Mouse (Mus musculus) midbrain, embryonic 15.5 days (tissue): ENCODE data around the gene Erap1. TPM values are rescaled to one million over a fixed set of nuclear protein-coding genes. Genes with fewer than 3 reads are reported as not detected.
"Not testable (repeated sequence)": the region's sequence is repeated elsewhere in the genome, so short reads cannot be mapped to it uniquely, and the experiment has no call there.

Source experiments
- ATAC-seq: fragments of 200-750 bp; cut with Nextera tagmentation; replicated peaks from 2 replicates; pipeline ENCODE4 v1.8.0; 2017; ENCODE audit warnings: moderate TSS enrichment
- H3K27ac ChIP-seq: fragments of 300-500 bp; sonication (generic); 2 replicates; pipeline ENCODE4 v1.5.1; 2015; ENCODE audit warnings: mild to moderate bottlenecking, inconsistent platforms
- H3K27me3 ChIP-seq: fragments of 300-500 bp; sonication (generic); replicated peaks from 2 replicates; pipeline ENCODE4 v1.6.1; 2015; ENCODE audit warnings: inconsistent platforms
- H3K36me3 ChIP-seq: fragments of 300-500 bp; sonication (generic); replicated peaks from 2 replicates; pipeline ENCODE4 v1.6.1; 2015; ENCODE audit warnings: inconsistent platforms
- H3K4me1 ChIP-seq: fragments of 300-500 bp; sonication (generic); 2 replicates; pipeline ENCODE4 v1.6.1; 2015; ENCODE audit warnings: inconsistent platforms
- H3K4me2 ChIP-seq: fragments of 300-500 bp; sonication (generic); 2 replicates; pipeline ENCODE4 v1.6.1; 2015; ENCODE audit warnings: inconsistent platforms, mild to moderate bottlenecking, moderate library complexity
- H3K4me3 ChIP-seq: fragments of 300-500 bp; sonication (generic); 2 replicates; pipeline ENCODE4 v1.5.1; 2015; ENCODE audit warnings: mild to moderate bottlenecking, inconsistent platforms
- H3K9ac ChIP-seq: fragments of 300-500 bp; sonication (generic); 2 replicates; pipeline ENCODE4 v1.6.1; 2015; ENCODE audit warnings: mild to moderate bottlenecking, inconsistent platforms
- H3K9me3 ChIP-seq: fragments of 300-500 bp; sonication (generic); 2 replicates; pipeline ENCODE4 v1.6.1; 2016; ENCODE audit warnings: inconsistent platforms
- WGBS: fragments of 180-500 bp; shearing (Covaris S2); methylation state at CpG from one replicate; pipeline ENCODE4 v1.1.7; 2015; ENCODE audit warnings: mixed read lengths; 5-methylcytosine and 5-hydroxymethylcytosine counted together
- polyA plus RNA-seq: library from polyadenylated mRNA; unstranded; fragments of >200 nt; fragmentation: Nextera tagmentation; extraction: Ambion mirVana; gene quantifications from 2 replicates; pipeline ENCODE4 v1.2.1, GENCODE M21; 2015

Gene Erap1
- 3.3 and 4.8 TPM in 2 replicates for polyA plus RNA-seq

DNA sequence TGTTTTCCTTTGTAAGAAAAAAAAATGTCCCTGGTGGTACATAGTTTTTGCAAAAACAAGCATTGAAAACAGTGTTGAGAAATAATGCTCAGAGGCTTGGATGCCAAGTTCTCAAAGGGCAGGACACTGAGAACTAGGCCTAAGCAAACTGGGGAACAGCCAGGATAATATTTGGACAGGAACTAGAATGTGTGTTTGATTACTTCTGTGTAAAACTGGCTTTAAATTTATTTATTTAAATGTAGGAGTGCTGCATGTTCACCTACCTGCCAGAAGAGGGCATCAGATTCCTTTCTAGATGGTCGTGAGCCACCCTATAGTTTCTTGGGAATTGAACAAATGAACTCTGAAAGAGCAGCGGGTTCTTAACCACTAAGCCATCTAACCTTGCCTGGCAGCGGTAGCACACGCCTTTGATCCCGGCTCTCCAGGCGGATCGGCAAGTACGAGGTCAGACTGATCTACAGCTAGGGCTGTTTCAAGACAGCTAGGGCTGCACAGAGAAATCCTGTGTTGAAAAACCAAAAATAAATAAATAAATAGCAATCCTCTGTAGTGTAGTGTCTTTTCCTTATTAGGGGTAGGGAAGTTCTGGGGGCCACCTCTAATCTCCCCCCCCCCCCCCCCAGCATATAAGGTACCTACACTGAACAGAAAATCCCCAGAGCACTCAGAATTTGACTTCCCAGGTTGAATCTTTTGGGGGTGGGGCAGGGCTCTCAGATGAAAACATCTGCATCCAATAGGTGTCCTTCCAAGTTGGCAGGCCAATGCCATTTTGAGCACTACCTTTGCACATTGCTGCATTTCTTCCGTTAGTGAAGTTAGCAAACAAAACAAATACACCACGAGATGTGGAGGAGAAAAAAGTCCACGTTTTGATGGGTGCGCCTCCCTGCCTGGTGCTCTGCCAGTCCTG lies at the start of gene Erap1:
Gene Erap1, plus strand, starts transcription at position 776 of the 919 bp plus-strand sequence.
- peak within 1 kb of the TSS; percentile 77 for H3K9ac ChIP-seq
- no peaks in the 10 kb centered on the region for H3K36me3 ChIP-seq
- H3K4me2 ChIP-seq, result peak within 1 kb of the TSS; percentile 92
- 1% methylated on average over 12 of the region's 12 CpGs for WGBS
- no peaks in the 10 kb centered on the region for H3K9me3 ChIP-seq
- no peaks in the 10 kb centered on the region for H3K27me3 ChIP-seq
- peaks cover 7% of the 10 kb centered on the region for H3K4me1 ChIP-seq
- peak within 1 kb of the TSS; percentile 74 for H3K4me3 ChIP-seq
- peak within 1 kb of the TSS; percentile 80 for H3K27ac ChIP-seq
- peak; percentile 83 for ATAC-seq

DNA sequence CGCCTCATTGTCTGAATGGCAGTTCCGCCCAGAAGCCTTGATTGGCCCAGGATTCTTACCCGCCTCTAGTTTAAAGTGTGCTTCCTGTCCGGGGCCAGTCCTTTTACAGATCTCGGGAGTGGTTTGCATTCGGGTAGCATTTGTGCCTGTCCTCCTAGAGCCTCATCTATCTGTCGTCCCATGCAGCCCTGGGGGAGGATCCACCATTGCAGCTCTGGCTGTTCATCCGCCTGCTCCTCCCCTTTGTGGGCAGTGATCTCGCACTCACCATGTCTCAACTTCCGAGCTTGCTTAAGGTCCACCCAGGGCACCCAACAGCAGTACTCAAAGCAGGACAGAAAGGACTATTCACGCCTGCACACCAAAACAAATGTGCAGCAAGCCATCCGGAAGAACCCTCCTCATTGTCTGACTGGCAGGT lies 48.0 kb upstream of the Erap1 start:
- not testable (repeated sequence) for H3K27ac ChIP-seq, H3K4me3 ChIP-seq, H3K4me2 ChIP-seq, H3K9me3 ChIP-seq, H3K36me3 ChIP-seq, H3K4me1 ChIP-seq, H3K9ac ChIP-seq, H3K27me3 ChIP-seq, ATAC-seq
- WGBS, result 60% methylated on average over 12 of the region's 12 CpGs

- not testable (repeated sequence) for H3K9ac ChIP-seq, H3K4me3 ChIP-seq, ATAC-seq, H3K27me3 ChIP-seq, H3K27ac ChIP-seq, H3K4me1 ChIP-seq, H3K9me3 ChIP-seq, H3K4me2 ChIP-seq, H3K36me3 ChIP-seq
- WGBS, result 69% methylated on average over 2 of the region's 2 CpGs
Observed at GRCm38 (mm10) chr13:74591828-74592227, 47.5 kb upstream of the Erap1 start.

GRCm38 (mm10) chr13:74597022-74597421 lies 42.3 kb upstream of the Erap1 start:
- WGBS, result 90% methylated on average over 2 of the region's 2 CpGs
- H3K9me3 ChIP-seq, H3K4me3 ChIP-seq, H3K4me1 ChIP-seq, ATAC-seq, H3K36me3 ChIP-seq, H3K27ac ChIP-seq, H3K4me2 ChIP-seq, H3K27me3 ChIP-seq, H3K9ac ChIP-seq: not testable (repeated sequence)

DNA sequence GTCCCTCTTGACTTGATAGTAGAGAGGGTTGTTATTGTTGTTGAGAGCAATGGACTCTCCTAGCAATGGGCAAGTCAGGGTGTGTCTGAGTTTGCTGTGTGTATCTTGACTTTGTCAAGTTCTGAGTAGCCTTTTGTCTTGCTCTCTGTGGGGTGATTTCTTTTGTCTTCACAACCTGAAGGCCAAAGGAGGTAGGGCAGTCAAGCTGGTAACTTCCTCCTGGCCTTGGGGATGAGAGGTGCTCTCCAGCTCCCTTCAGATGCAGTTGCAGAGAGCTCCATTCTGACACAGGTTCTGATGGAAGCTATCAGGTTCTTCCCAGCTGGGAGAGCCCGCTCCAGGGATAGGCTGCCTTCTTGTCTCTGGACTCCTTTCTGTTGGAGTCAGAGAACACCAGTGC lies 37.6 kb upstream of the Erap1 start:
- H3K4me1 ChIP-seq, H3K27me3 ChIP-seq, H3K9ac ChIP-seq, H3K4me2 ChIP-seq, H3K4me3 ChIP-seq, H3K9me3 ChIP-seq, H3K36me3 ChIP-seq, H3K27ac ChIP-seq, ATAC-seq: not testable (repeated sequence)
- WGBS, result 95% methylated on average over 1 of the region's 1 CpGs

DNA sequence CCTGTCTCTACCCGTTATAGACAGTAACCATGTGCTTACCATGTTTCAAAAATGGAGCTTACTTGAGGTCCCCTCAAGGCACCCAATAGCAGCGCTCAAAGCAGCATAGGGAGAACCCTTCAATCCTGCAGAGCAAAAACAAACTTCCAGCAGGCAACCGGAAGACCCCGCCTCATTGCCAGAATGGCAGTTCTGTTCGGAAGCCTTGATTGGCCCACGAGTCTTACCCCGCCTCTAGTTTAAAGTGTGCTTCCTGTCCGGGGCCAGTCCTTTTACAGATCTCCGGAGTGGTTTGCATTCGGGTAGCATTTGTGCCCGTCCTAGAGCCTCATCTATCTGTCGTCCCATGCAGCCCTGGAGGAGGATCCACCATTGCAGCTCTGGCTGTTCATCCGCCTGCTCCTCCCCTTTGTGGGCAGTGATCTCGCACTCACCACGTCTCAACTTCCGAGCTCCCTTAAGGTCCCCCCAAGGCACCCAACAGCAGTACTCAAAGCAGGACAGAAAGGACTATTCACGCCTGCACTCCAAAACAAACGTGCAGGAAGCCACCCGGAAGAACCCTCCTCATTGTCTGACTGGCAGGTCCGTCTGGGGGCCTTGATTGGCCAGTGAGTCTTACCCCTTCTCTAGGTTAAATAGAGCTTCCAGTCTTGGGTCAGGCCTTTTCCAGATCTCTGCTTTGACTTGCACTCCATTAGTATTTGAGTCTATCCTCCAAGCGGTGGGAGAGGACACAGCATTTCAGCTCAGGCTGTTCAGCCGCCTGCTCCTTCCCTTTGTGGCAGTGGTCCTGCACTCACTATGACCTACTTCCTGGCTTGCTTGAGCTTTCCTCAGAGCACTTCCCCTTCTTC lies 22.0 kb upstream of the Erap1 start:
- WGBS, result 8% methylated on average over 22 of the region's 22 CpGs
- peak; percentile 99 for ATAC-seq

DNA sequence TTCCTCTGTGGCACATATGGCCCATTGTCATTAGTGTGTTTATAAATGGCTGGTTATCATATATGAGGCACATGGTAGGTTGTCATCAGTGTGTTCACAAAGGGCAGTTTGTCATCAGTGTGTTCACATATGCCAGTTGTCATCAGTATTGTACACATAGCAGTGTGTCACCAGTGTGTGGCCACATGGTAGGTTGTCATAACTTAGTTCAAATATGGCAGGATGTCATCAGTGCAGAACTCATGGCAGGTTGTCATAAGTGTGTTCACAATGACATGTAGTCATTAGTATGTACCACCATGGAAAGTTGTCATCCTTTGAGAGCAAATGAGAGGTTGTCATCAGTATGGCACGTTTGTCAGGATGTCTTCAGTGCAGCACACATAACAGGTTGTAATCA lies 7.0 kb upstream of the Erap1 start:
- H3K4me3 ChIP-seq, result no peak overlapping the region
- no peaks in the 10 kb centered on the region for H3K4me1 ChIP-seq
- no peak for ATAC-seq
- no peak overlapping the region for H3K9ac ChIP-seq
- H3K4me2 ChIP-seq, result no peak overlapping the region
- 60% methylated on average over 1 of the region's 1 CpGs for WGBS
- H3K27me3 ChIP-seq, result no peaks in the 10 kb centered on the region
- no peaks in the 10 kb centered on the region for H3K9me3 ChIP-seq
- H3K27ac ChIP-seq, result no peak overlapping the region
- no peaks in the 10 kb centered on the region for H3K36me3 ChIP-seq

More for the DNA sequence above, 22.0 kb upstream of the Erap1 start:
- Histone ChIP-seq H3K9ac (peak overlapping the region; percentile 54), H3K4me3 (peak overlapping the region; percentile 62), H3K4me2 (peak overlapping the region; percentile 68), H3K27ac (peak overlapping the region; percentile 88)
- H3K9me3 ChIP-seq, H3K36me3 ChIP-seq, H3K27me3 ChIP-seq, H3K4me1 ChIP-seq: not testable (repeated sequence)

DNA sequence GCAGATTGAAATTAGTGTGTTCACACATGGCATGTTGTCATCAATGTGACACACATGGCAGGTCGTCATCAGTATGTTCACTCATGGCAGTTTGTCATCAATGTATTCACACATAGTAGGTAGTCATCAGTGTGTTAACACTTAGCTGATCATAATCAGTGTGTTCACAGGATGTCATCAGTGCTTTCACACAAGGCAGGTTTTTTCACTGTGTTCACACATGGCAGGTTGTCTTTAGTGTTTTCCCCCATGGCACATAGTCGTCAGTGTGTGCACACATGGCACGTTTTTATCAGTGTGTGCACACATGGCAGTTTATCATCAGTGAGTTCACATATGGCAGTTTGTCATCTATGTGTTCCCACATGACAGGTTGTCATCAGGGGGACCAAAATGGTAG lies 6.5 kb upstream of the Erap1 start:
- H3K27me3 ChIP-seq, result no peaks in the 10 kb centered on the region
- no peaks in the 10 kb centered on the region for H3K4me1 ChIP-seq
- H3K4me3 ChIP-seq, result no peak overlapping the region
- H3K4me2 ChIP-seq, result no peak overlapping the region
- WGBS, result 79% methylated on average over 3 of the region's 3 CpGs
- no peaks in the 10 kb centered on the region for H3K9me3 ChIP-seq
- H3K9ac ChIP-seq, result no peak overlapping the region
- no peak for ATAC-seq
- H3K36me3 ChIP-seq, result no peaks in the 10 kb centered on the region
- H3K27ac ChIP-seq, result no peak overlapping the region

DNA sequence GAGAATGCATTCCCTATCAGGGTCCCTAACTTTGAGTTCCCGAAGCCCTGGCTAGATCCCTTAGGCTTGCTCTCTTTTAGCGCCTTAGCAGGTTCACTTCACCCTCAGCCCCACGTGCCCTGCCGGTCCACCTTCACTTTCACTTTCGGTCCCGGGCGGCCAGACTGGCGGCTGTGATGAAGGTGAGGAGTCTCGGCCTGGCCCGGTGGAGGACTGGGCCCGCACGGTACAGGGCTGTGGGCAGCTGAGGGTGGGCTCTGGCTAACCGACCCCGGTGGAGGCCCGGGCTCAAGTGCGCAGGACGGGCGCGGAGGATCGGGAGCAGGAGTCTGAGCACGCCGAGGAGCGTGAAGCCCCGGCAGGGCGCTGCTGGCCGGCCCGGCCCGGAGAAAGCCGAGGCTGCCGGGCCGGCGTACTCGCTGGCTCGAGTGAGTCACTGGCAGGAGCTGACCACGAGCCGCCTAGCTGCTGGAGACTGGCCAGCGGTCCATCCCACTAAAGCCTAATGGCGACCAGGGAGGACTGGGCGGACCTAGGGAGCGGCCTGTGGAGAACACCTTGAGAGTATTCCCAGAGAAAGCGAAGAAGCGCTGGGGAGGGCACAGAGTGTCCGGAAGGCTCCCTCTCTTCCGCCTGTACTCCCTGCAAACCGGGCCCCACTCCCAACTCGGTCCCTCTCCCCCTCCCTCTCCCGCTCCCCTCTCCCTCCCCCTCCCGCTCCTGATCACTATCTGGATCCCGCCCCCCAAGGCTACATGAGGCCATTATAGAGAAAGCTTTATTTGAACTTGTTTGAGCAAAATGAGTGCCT lies 549 bp downstream of the Erap1 start:
- H3K4me2 ChIP-seq, result peak overlapping the region; percentile 92
- peak overlapping the region; percentile 80 for H3K27ac ChIP-seq
- WGBS, result 1% methylated on average over 49 of the region's 49 CpGs
- H3K4me3 ChIP-seq, result peak overlapping the region; percentile 74
- H3K27me3 ChIP-seq, result no peaks in the 10 kb centered on the region
- peaks cover 7% of the 10 kb centered on the region for H3K4me1 ChIP-seq
- H3K9me3 ChIP-seq, result no peaks in the 10 kb centered on the region
- no peaks in the 10 kb centered on the region for H3K36me3 ChIP-seq
- H3K9ac ChIP-seq, result peak overlapping the region; percentile 77
- ATAC-seq, result peak; percentile 93

DNA sequence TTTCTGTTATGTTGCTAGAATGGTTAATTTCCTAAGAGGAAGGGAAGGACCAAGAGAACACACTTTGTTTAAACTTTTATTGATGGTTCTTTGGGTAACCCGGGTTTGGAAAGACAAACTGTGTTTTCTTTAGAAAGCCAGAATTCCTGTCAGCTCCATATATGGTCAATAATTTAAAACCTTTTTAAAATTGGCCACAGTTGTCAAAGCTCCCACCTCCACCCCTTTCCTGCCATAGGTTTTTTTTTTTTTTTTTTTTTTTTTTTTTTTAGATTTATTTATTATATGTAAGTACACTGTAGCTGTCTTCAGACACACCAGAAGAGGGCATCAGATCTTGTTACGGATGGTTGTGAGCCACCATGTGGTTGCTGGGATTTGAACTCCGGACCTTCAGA lies 1.2 kb downstream of the Erap1 start:
- not testable (repeated sequence) for ATAC-seq, H3K27me3 ChIP-seq, H3K9ac ChIP-seq, H3K27ac ChIP-seq, H3K36me3 ChIP-seq, H3K9me3 ChIP-seq, H3K4me1 ChIP-seq
- H3K4me2 ChIP-seq, result peak overlapping the region; percentile 92
- 66% methylated on average over 3 of the region's 3 CpGs for whole genome bisulfite sequencing
- peak overlapping the region; percentile 74 for H3K4me3 ChIP-seq

GRCm38 (mm10) chr13:74695497-74696193 lies 56.3 kb downstream of the Erap1 start:
- no peak overlapping the region for H3K4me2 ChIP-seq
- H3K9me3 ChIP-seq, result no peaks in the 10 kb centered on the region
- H3K9ac ChIP-seq, result no peak overlapping the region
- H3K4me1 ChIP-seq, result no peaks in the 10 kb centered on the region
- WGBS, result 91% methylated on average over 5 of the region's 5 CpGs
- H3K27me3 ChIP-seq, result no peaks in the 10 kb centered on the region
- no peak overlapping the region for H3K27ac ChIP-seq
- no peak for ATAC-seq
- H3K4me3 ChIP-seq, result no peak overlapping the region
- no peaks in the 10 kb centered on the region for H3K36me3 ChIP-seq
